Mouse (Mus musculus): Measurements from ENCODE around the gene Tnni3. TPM values are rescaled to one million over a fixed set of nuclear protein-coding genes. Genes with fewer than 3 reads are reported as not detected.

The Tnni3 gene
- polyA plus RNA-seq, 1 experiment, result 4.0 TPM

- TF ChIP-seq POLR2A (IDR thresholded peaks at IDR 0.05; ENCODE audit: low read depth, low read length) (no peak), CTCF (IDR thresholded peaks at IDR 0.05; ENCODE audit: borderline replicate concordance, insufficient read depth, low read length) (no peak)
- H3K4me1 ChIP-seq (ENCODE audit: control insufficient read depth, insufficient read depth, low read length), result peaks cover 3% of the 10 kb centered on the region; the same call in 1 of the 2 replicates
- H3K4me3 ChIP-seq (ENCODE audit: insufficient read depth, low read length), result no peak overlapping the region
- no peak overlapping the region for H3K27ac ChIP-seq (ENCODE audit: insufficient read depth, low read length)
These were observed 41.7 kb downstream of the Tnni3 start for GRCm38 (mm10) chr7:4482281-4482680.

GRCm38 (mm10) chr7:4479674-4480073, 44.4 kb downstream of the Tnni3 start:
- Histone ChIP-seq H3K4me3 (ENCODE audit: insufficient read depth, low read length) (no peak overlapping the region), H3K4me1 (ENCODE audit: control insufficient read depth, insufficient read depth, low read length) (peaks cover 3% of the 10 kb centered on the region; the same call in 1 of the 2 replicates), H3K27ac (ENCODE audit: insufficient read depth, low read length) (no peak overlapping the region)
- TF ChIP-seq CTCF (IDR thresholded peaks at IDR 0.05; ENCODE audit: borderline replicate concordance, insufficient read depth, low read length) (peak; percentile 41; the same call in 1 of the 2 replicates), POLR2A (IDR thresholded peaks at IDR 0.05; ENCODE audit: low read depth, low read length) (no peak)

- H3K27ac ChIP-seq (ENCODE audit: insufficient read depth, low read length), result peak overlapping the region; percentile 66
- H3K4me1 ChIP-seq (ENCODE audit: control insufficient read depth, insufficient read depth, low read length), result peaks cover 3% of the 10 kb centered on the region; the same call in 1 of the 2 replicates
- no peak for TF ChIP-seq CTCF (IDR thresholded peaks at IDR 0.05; ENCODE audit: borderline replicate concordance, insufficient read depth, low read length)
- no peak for TF ChIP-seq POLR2A (IDR thresholded peaks at IDR 0.05; ENCODE audit: low read depth, low read length)
- peak overlapping the region; percentile 46 for H3K4me3 ChIP-seq (ENCODE audit: insufficient read depth, low read length)
These were observed 45.2 kb downstream of the Tnni3 start for GRCm38 (mm10) chr7:4478796-4479291.

GRCm38 (mm10) chr7:4478021-4478795, 45.8 kb downstream of the Tnni3 start:
- Histone ChIP-seq H3K27ac (ENCODE audit: insufficient read depth, low read length) (peak overlapping the region; percentile 67), H3K4me1 (ENCODE audit: control insufficient read depth, insufficient read depth, low read length) (peaks cover 3% of the 10 kb centered on the region; the same call in 1 of the 2 replicates), H3K4me3 (ENCODE audit: insufficient read depth, low read length) (peak overlapping the region; percentile 46)
- peak; percentile 86 for TF ChIP-seq POLR2A (IDR thresholded peaks at IDR 0.05; ENCODE audit: low read depth, low read length)
- no peak for TF ChIP-seq CTCF (IDR thresholded peaks at IDR 0.05; ENCODE audit: borderline replicate concordance, insufficient read depth, low read length)

GRCm38 (mm10) chr7:4473940-4474339, 50.1 kb downstream of the Tnni3 start:
- no peak for TF ChIP-seq POLR2A (IDR thresholded peaks at IDR 0.05; ENCODE audit: low read depth, low read length)
- TF ChIP-seq CTCF (IDR thresholded peaks at IDR 0.05; ENCODE audit: borderline replicate concordance, insufficient read depth, low read length), result no peak
- Histone ChIP-seq H3K27ac (ENCODE audit: insufficient read depth, low read length) (no peak overlapping the region), H3K4me1 (ENCODE audit: control insufficient read depth, insufficient read depth, low read length) (peaks cover 7% of the 10 kb centered on the region; the same call in 1 of the 2 replicates), H3K4me3 (ENCODE audit: insufficient read depth, low read length) (no peak overlapping the region)

DNA sequence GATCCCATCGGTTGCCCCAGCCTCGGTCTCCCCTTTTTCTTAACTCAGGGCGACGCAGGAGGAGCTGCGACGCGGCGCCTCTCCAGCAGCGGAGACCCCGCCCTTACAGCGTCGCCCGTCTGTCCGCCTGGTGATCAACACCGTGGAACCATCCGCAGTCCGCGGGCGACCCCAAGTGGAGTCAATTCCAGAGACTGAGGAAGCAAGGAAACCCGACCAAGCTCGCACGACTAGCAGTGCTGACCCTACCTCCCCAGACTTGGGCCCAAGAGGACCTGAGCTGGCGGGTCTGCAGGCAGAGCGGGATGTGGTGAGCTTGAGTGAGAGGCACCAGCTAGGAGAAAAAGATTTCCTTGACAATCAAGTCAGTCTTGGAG, 52.9 kb downstream of the Tnni3 start:
- H3K4me1 ChIP-seq (ENCODE audit: control insufficient read depth, insufficient read depth, low read length), result 0 out of 2 replicates have a peak, but pooled peaks cover 4% of the 10 kb centered on the region
- H3K4me3 ChIP-seq (ENCODE audit: insufficient read depth, low read length), result peak overlapping the region; percentile 32
- TF ChIP-seq POLR2A (IDR thresholded peaks at IDR 0.05; ENCODE audit: low read depth, low read length), result no peak
- TF ChIP-seq CTCF (IDR thresholded peaks at IDR 0.05; ENCODE audit: borderline replicate concordance, insufficient read depth, low read length), result peak; percentile 74
- no peak overlapping the region for H3K27ac ChIP-seq (ENCODE audit: insufficient read depth, low read length)

DNA sequence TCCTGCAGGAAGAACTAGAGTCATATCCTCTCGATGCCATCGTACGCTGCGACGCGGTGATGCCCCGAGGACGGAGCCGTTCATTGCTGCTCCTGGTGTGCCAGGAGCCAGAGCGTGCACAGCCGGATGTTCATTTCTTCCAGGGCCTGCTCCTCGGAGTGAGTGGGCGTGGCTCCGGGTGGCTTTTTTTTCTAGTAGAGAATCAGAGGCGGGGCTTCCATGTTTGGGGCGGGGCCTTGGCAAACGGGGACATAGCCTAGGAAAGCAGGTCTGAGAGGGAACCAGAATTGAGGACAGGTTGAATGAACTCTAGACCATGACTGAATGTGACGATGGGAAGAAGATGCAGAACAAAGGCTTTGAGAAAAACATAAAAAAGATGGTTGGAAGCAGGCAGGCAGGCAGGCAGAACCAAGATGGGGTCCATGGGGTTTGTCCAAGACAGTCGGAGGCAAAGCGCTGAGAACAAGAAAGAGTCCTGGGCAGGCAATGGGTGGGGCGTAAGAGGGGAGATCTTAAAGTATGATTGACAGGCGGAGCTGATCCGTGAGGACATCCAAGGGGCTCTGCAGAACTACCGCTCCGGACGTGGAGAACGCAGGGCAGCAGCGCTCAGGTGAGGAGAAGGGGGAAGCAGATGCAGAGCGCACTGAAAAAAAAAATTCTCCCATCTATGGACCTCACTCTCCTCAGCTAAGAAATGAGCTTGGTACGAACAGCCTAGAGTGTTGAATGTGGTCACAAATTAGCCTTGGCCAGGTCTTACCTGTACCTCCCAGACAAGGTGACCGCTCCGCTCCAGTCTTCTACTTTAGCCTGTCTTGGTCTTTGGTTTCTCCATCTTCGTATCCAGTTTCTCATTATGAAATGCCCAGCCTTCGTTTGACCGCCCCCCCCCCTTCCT, 53.5 kb downstream of the Tnni3 start:
- Histone ChIP-seq H3K4me3 (ENCODE audit: insufficient read depth, low read length) (peak overlapping the region; percentile 32), H3K27ac (ENCODE audit: insufficient read depth, low read length) (no peak overlapping the region), H3K4me1 (ENCODE audit: control insufficient read depth, insufficient read depth, low read length) (0 out of 2 replicates have a peak, but pooled peaks cover 4% of the 10 kb centered on the region)
- TF ChIP-seq CTCF (IDR thresholded peaks at IDR 0.05; ENCODE audit: borderline replicate concordance, insufficient read depth, low read length), result no peak
- TF ChIP-seq POLR2A (IDR thresholded peaks at IDR 0.05; ENCODE audit: low read depth, low read length), result peak; percentile 31; the same call in 1 of the 2 replicates

Other genes with a start within 250 kb of the Tnni3 start
- not detected in 2 replicates for gene Ncr1, start 186.5 kb downstream of the Tnni3 start, polyA plus RNA-seq (2011; ENCODE audit: insufficient read length, low read depth, missing spikeins)
- gene Gp6, start 126.5 kb downstream of the Tnni3 start, polyA plus RNA-seq (2011; ENCODE audit: insufficient read length, low read depth, missing spikeins), result not detected in 2 replicates
- gene Rdh13, start 78.6 kb downstream of the Tnni3 start, polyA plus RNA-seq (2011; ENCODE audit: insufficient read length, low read depth, missing spikeins), result 14.7 and 16.8 TPM in 2 replicates
- 2.1 and 2.9 TPM in 2 replicates for gene Eps8l1, start 63.6 kb downstream of the Tnni3 start, polyA plus RNA-seq (2011; ENCODE audit: insufficient read length, low read depth, missing spikeins)
- 72.2 and 79.4 TPM in 2 replicates for gene Ppp1r12c, start 22.5 kb downstream of the Tnni3 start, polyA plus RNA-seq (2011; ENCODE audit: insufficient read length, low read depth, missing spikeins)
- 1.4 and 1.7 TPM in 2 replicates for gene Tnnt1, start 7.8 kb downstream of the Tnni3 start, polyA plus RNA-seq (2011; ENCODE audit: insufficient read length, low read depth, missing spikeins)
- 2.2 and 3.2 TPM in 2 replicates for gene Dnaaf3, start 8.2 kb upstream of the Tnni3 start, polyA plus RNA-seq (2011; ENCODE audit: insufficient read length, low read depth, missing spikeins)
- gene Syt5, start 23.3 kb upstream of the Tnni3 start, polyA plus RNA-seq (2011; ENCODE audit: insufficient read length, low read depth, missing spikeins), result 1.7 and 2.3 TPM in 2 replicates
- not detected in 2 replicates for gene Ptprh, start 79.8 kb upstream of the Tnni3 start, polyA plus RNA-seq (2011; ENCODE audit: insufficient read length, low read depth, missing spikeins)
- 2.7 and 4.7 TPM in 2 replicates for gene Tmem86b, start 107.2 kb upstream of the Tnni3 start, polyA plus RNA-seq (2011; ENCODE audit: insufficient read length, low read depth, missing spikeins)
- gene Ppp6r1, start 134.8 kb upstream of the Tnni3 start, polyA plus RNA-seq (2011; ENCODE audit: insufficient read length, low read depth, missing spikeins), result 47.6 and 60.3 TPM in 2 replicates
- gene Hspbp1, start 160.8 kb upstream of the Tnni3 start, polyA plus RNA-seq (2011; ENCODE audit: insufficient read length, low read depth, missing spikeins), result 31.3 and 32.1 TPM in 2 replicates
- 11.3 and 15.1 TPM in 2 replicates for gene Brsk1, start 166.4 kb upstream of the Tnni3 start, polyA plus RNA-seq (2011; ENCODE audit: insufficient read length, low read depth, missing spikeins)
- gene Tmem150b, start 201.0 kb upstream of the Tnni3 start, polyA plus RNA-seq (2011; ENCODE audit: insufficient read length, low read depth, missing spikeins), result not detected in 2 replicates
- gene Kmt5c, start 215.9 kb upstream of the Tnni3 start, polyA plus RNA-seq (2011; ENCODE audit: insufficient read length, low read depth, missing spikeins), result 15.9 and 18.3 TPM in 2 replicates
- gene Cox6b2, start 228.9 kb upstream of the Tnni3 start, polyA plus RNA-seq (2011; ENCODE audit: insufficient read length, low read depth, missing spikeins), result 62.2 and 87.1 TPM in 2 replicates
- gene Fam71e2, start 247.1 kb upstream of the Tnni3 start, polyA plus RNA-seq (2011; ENCODE audit: insufficient read length, low read depth, missing spikeins), result not detected in 2 replicates